Mouse (Mus musculus): ENCODE data around the gene Fgd6. TPM values are rescaled to one million over a fixed set of nuclear protein-coding genes. Genes with fewer than 3 reads are reported as not detected.

Fgd6 gene
- polyA plus RNA-seq, 1 experiment from 2014 or later = 3.1 TPM

- Histone ChIP-seq H3K27ac (replicated peaks; ENCODE audit: low read depth, low read length) (no peak overlapping the region; the same call in 1 of the 2 replicates), H3K4me2 (ENCODE audit: low read depth, low read length) (no peak overlapping the region), H3K9ac (ENCODE audit: low read depth, low read length) (no peak overlapping the region), H3K27me3 (replicated peaks; ENCODE audit: control insufficient read depth, insufficient read depth, low read length) (no peaks in the 10 kb centered on the region), H3K4me1 (ENCODE audit: control insufficient read depth, insufficient read depth, low read length) (no peaks in the 10 kb centered on the region; the same call in 1 of the 2 replicates), H3K4me3 (ENCODE audit: low read depth, low read length) (no peak overlapping the region), H3K36me3 (ENCODE audit: control insufficient read depth, insufficient read depth, low read length) (peaks cover 3% of the 10 kb centered on the region), H3K9me3 (ENCODE audit: control insufficient read depth, low read length) (no peaks in the 10 kb centered on the region)
- peak; percentile 36 for DNase-seq (ENCODE audit: low spot score)
- no peak for ATAC-seq (ENCODE audit: low read depth)
- WGBS = 53% methylated on average over 3 of the region's 3 CpGs
Observed at GRCm38 (mm10) chr10:94140227-94140931, 104.6 kb downstream of the Fgd6 start.

- DNase-seq (ENCODE audit: low spot score) (no peak), ATAC-seq (ENCODE audit: low read depth) (no peak)
- H3K4me1 ChIP-seq (ENCODE audit: control insufficient read depth, insufficient read depth, low read length) = no peaks in the 10 kb centered on the region; the same call in 1 of the 2 replicates
- WGBS = 85% methylated on average over 3 of the region's 3 CpGs
- H3K4me2 ChIP-seq (ENCODE audit: low read depth, low read length) = no peak overlapping the region
- no peaks in the 10 kb centered on the region for H3K27me3 ChIP-seq (replicated peaks; ENCODE audit: control insufficient read depth, insufficient read depth, low read length)
- H3K9ac ChIP-seq (ENCODE audit: low read depth, low read length) = no peak overlapping the region
- peaks cover 2% of the 10 kb centered on the region; the same call in 1 of the 2 replicates for H3K36me3 ChIP-seq (ENCODE audit: control insufficient read depth, insufficient read depth, low read length)
- no peak overlapping the region for H3K27ac ChIP-seq (replicated peaks; ENCODE audit: low read depth, low read length)
- no peak overlapping the region for H3K4me3 ChIP-seq (ENCODE audit: low read depth, low read length)
- H3K9me3 ChIP-seq (ENCODE audit: control insufficient read depth, low read length) = no peaks in the 10 kb centered on the region
Observed at GRCm38 (mm10) chr10:94142427-94142826, 106.6 kb downstream of the Fgd6 start.

- no peak overlapping the region for H3K27ac ChIP-seq (replicated peaks; ENCODE audit: low read depth, low read length)
- no peaks in the 10 kb centered on the region for H3K27me3 ChIP-seq (replicated peaks; ENCODE audit: control insufficient read depth, insufficient read depth, low read length)
- H3K4me1 ChIP-seq (ENCODE audit: control insufficient read depth, insufficient read depth, low read length) = peaks cover 10% of the 10 kb centered on the region; the same call in 1 of the 2 replicates
- WGBS = 56% methylated on average over 5 of the region's 5 CpGs
- no peak for ATAC-seq (ENCODE audit: low read depth)
- peak; percentile 56 for DNase-seq (ENCODE audit: low spot score)
- no peaks in the 10 kb centered on the region for H3K9me3 ChIP-seq (ENCODE audit: control insufficient read depth, low read length)
- H3K9ac ChIP-seq (ENCODE audit: low read depth, low read length) = no peak overlapping the region
- no peaks in the 10 kb centered on the region for H3K36me3 ChIP-seq (ENCODE audit: control insufficient read depth, insufficient read depth, low read length)
- no peak overlapping the region for H3K4me2 ChIP-seq (ENCODE audit: low read depth, low read length)
- H3K4me3 ChIP-seq (ENCODE audit: low read depth, low read length) = no peak overlapping the region
Observed at GRCm38 (mm10) chr10:94144581-94144980, 108.8 kb downstream of the Fgd6 start.

GRCm38 (mm10) chr10:94147391-94147755, 111.6 kb downstream of the Fgd6 start:
- Histone ChIP-seq H3K27ac (replicated peaks; ENCODE audit: low read depth, low read length) (peak overlapping the region; percentile 89), H3K9ac (ENCODE audit: low read depth, low read length) (peak overlapping the region; percentile 94), H3K36me3 (ENCODE audit: control insufficient read depth, insufficient read depth, low read length) (no peaks in the 10 kb centered on the region), H3K27me3 (replicated peaks; ENCODE audit: control insufficient read depth, insufficient read depth, low read length) (no peaks in the 10 kb centered on the region), H3K9me3 (ENCODE audit: control insufficient read depth, low read length) (no peaks in the 10 kb centered on the region), H3K4me2 (ENCODE audit: low read depth, low read length) (peak overlapping the region; percentile 73), H3K4me1 (ENCODE audit: control insufficient read depth, insufficient read depth, low read length) (peaks cover 15% of the 10 kb centered on the region), H3K4me3 (ENCODE audit: low read depth, low read length) (peak overlapping the region; percentile 93)
- ATAC-seq (ENCODE audit: low read depth) (peak; percentile 5; the same call in 1 of the 2 replicates), DNase-seq (ENCODE audit: low spot score) (peak; percentile 70)
- 13% methylated on average over 8 of the region's 8 CpGs for WGBS

- Histone ChIP-seq H3K27me3 (replicated peaks; ENCODE audit: control insufficient read depth, insufficient read depth, low read length) (no peaks in the 10 kb centered on the region), H3K4me2 (ENCODE audit: low read depth, low read length) (peak within 1 kb of the TSS; percentile 73), H3K4me1 (ENCODE audit: control insufficient read depth, insufficient read depth, low read length) (peaks cover 15% of the 10 kb centered on the region), H3K4me3 (ENCODE audit: low read depth, low read length) (peak within 1 kb of the TSS; percentile 93), H3K36me3 (ENCODE audit: control insufficient read depth, insufficient read depth, low read length) (no peaks in the 10 kb centered on the region), H3K9ac (ENCODE audit: low read depth, low read length) (peak within 1 kb of the TSS; percentile 94), H3K9me3 (ENCODE audit: control insufficient read depth, low read length) (no peaks in the 10 kb centered on the region), H3K27ac (replicated peaks; ENCODE audit: low read depth, low read length) (peak within 1 kb of the TSS; percentile 89)
- ATAC-seq (ENCODE audit: low read depth) = peak; percentile 91
- DNase-seq (ENCODE audit: low spot score) = peak; percentile 92
- WGBS = 0% methylated on average over 45 of the region's 64 CpGs
Observed at GRCm38 (mm10) chr10:94147756-94148531, 112.1 kb downstream of the Fgd6 start, which contains the start of gene Nr2c1. Gene Nr2c1 (plus strand): TSS chr10:94148023.

- DNase-seq (ENCODE audit: low spot score) (peak; percentile 63), ATAC-seq (ENCODE audit: low read depth) (peak; percentile 39; the same call in 1 of the 2 replicates)
- Histone ChIP-seq H3K4me3 (ENCODE audit: low read depth, low read length) (no peak overlapping the region), H3K36me3 (ENCODE audit: control insufficient read depth, insufficient read depth, low read length) (0 out of 2 replicates have a peak, but pooled peaks cover 3% of the 10 kb centered on the region), H3K4me1 (ENCODE audit: control insufficient read depth, insufficient read depth, low read length) (peaks cover 15% of the 10 kb centered on the region), H3K4me2 (ENCODE audit: low read depth, low read length) (no peak overlapping the region), H3K27ac (replicated peaks; ENCODE audit: low read depth, low read length) (peak overlapping the region; percentile 61; the same call in 1 of the 2 replicates), H3K9me3 (ENCODE audit: control insufficient read depth, low read length) (no peaks in the 10 kb centered on the region), H3K27me3 (replicated peaks; ENCODE audit: control insufficient read depth, insufficient read depth, low read length) (no peaks in the 10 kb centered on the region), H3K9ac (ENCODE audit: low read depth, low read length) (no peak overlapping the region)
- WGBS = 45% methylated on average over 4 of the region's 4 CpGs
Observed at GRCm38 (mm10) chr10:94151488-94151887, 115.7 kb downstream of the Fgd6 start.

GRCm38 (mm10) chr10:94153841-94154240, 118.0 kb downstream of the Fgd6 start:
- Histone ChIP-seq H3K4me3 (ENCODE audit: low read depth, low read length) (no peak overlapping the region), H3K4me1 (ENCODE audit: control insufficient read depth, insufficient read depth, low read length) (peaks cover 12% of the 10 kb centered on the region), H3K9ac (ENCODE audit: low read depth, low read length) (no peak overlapping the region), H3K27me3 (replicated peaks; ENCODE audit: control insufficient read depth, insufficient read depth, low read length) (no peaks in the 10 kb centered on the region), H3K27ac (replicated peaks; ENCODE audit: low read depth, low read length) (no peak overlapping the region), H3K9me3 (ENCODE audit: control insufficient read depth, low read length) (no peaks in the 10 kb centered on the region), H3K4me2 (ENCODE audit: low read depth, low read length) (no peak overlapping the region), H3K36me3 (ENCODE audit: control insufficient read depth, insufficient read depth, low read length) (peaks cover 22% of the 10 kb centered on the region)
- ATAC-seq (ENCODE audit: low read depth) = peak; percentile 9; the same call in 1 of the 2 replicates
- peak; percentile 52 for DNase-seq (ENCODE audit: low spot score)

GRCm38 (mm10) chr10:94158962-94159361, 123.2 kb downstream of the Fgd6 start:
- Histone ChIP-seq H3K36me3 (ENCODE audit: control insufficient read depth, insufficient read depth, low read length) (peaks cover 52% of the 10 kb centered on the region), H3K4me3 (ENCODE audit: low read depth, low read length) (no peak overlapping the region)
- 83% methylated on average over 6 of the region's 6 CpGs for WGBS

More at GRCm38 (mm10) chr10:94158962-94159361, 123.2 kb downstream of the Fgd6 start:
- no peaks in the 10 kb centered on the region for H3K4me1 ChIP-seq (ENCODE audit: control insufficient read depth, insufficient read depth, low read length)
- no peak for DNase-seq (ENCODE audit: low spot score)
- no peaks in the 10 kb centered on the region for H3K9me3 ChIP-seq (ENCODE audit: control insufficient read depth, low read length)
- no peak for ATAC-seq (ENCODE audit: low read depth)
- no peak overlapping the region for H3K9ac ChIP-seq (ENCODE audit: low read depth, low read length)
- H3K4me2 ChIP-seq (ENCODE audit: low read depth, low read length) = no peak overlapping the region
- no peak overlapping the region for H3K27ac ChIP-seq (replicated peaks; ENCODE audit: low read depth, low read length)
- H3K27me3 ChIP-seq (replicated peaks; ENCODE audit: control insufficient read depth, insufficient read depth, low read length) = no peaks in the 10 kb centered on the region
